Mouse (Mus musculus): ENCODE measurements around the gene Epb41l4b. TPM values are rescaled to one million over a fixed set of nuclear protein-coding genes. Genes with fewer than 3 reads are reported as not detected.

Epb41l4b gene
- polyA plus RNA-seq, 1 experiment, result 16.9 TPM

GRCm38 (mm10) chr4:57001437-57001836, 141.8 kb downstream of the Epb41l4b start:
- Histone ChIP-seq H3K4me1 (ENCODE audit: control insufficient read depth, insufficient read depth, low read length) (no peaks in the 10 kb centered on the region), H3K27me3 (ENCODE audit: control insufficient read depth, insufficient read depth, low read length, poor library complexity, severe bottlenecking) (no peaks in the 10 kb centered on the region), H3K9ac (ENCODE audit: low read depth, poor library complexity, severe bottlenecking) (no peak overlapping the region), H3K27ac (ENCODE audit: insufficient read depth, low read length) (no peak overlapping the region), H3K9me3 (replicated peaks; ENCODE audit: control insufficient read depth, insufficient read depth, low read length, poor library complexity, severe bottlenecking) (no peaks in the 10 kb centered on the region), H3K4me3 (ENCODE audit: low read depth, low read length) (no peak overlapping the region), H3K36me3 (ENCODE audit: control insufficient read depth, insufficient read depth, low read length, poor library complexity, severe bottlenecking) (no peaks in the 10 kb centered on the region)
- TF ChIP-seq CTCF (IDR thresholded peaks at IDR 0.05; ENCODE audit: low read depth, low read length), result no peak
- TF ChIP-seq POLR2A (IDR thresholded peaks at IDR 0.05; ENCODE audit: insufficient read depth, low read length), result no peak
- no peak for TF ChIP-seq EP300 (IDR thresholded peaks at IDR 0.05; ENCODE audit: insufficient read depth, low read depth, low read length)

DNA sequence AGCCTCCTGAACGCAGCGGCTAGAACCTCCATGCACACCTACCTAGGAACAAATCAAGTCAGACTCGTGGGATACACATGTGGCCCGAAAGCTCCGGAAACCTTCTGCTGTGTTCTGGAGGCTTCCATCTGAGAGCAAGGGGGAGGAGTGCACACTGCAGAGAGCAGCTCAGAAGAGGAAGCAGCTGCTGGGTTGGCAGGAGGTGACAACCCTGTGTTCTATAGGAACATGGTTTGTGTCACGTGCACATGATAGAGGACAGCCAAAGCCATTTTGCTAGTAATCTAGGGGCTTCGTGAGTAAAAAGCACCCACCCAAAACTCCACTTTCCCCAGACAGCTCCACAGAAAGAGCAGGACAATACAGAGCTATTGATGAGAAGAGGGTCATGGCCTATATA, 149.9 kb downstream of the Epb41l4b start:
- H3K36me3 ChIP-seq (ENCODE audit: control insufficient read depth, insufficient read depth, low read length, poor library complexity, severe bottlenecking), result no peaks in the 10 kb centered on the region

GRCm38 (mm10) chr4:56991951-56992350, 151.3 kb downstream of the Epb41l4b start:
- Histone ChIP-seq H3K27me3 (ENCODE audit: control insufficient read depth, insufficient read depth, low read length, poor library complexity, severe bottlenecking) (peaks cover 19% of the 10 kb centered on the region), H3K4me1 (ENCODE audit: control insufficient read depth, insufficient read depth, low read length) (peaks cover 3% of the 10 kb centered on the region), H3K27ac (ENCODE audit: insufficient read depth, low read length) (no peak overlapping the region), H3K36me3 (ENCODE audit: control insufficient read depth, insufficient read depth, low read length, poor library complexity, severe bottlenecking) (no peaks in the 10 kb centered on the region), H3K9ac (ENCODE audit: low read depth, poor library complexity, severe bottlenecking) (no peak overlapping the region), H3K9me3 (replicated peaks; ENCODE audit: control insufficient read depth, insufficient read depth, low read length, poor library complexity, severe bottlenecking) (no peaks in the 10 kb centered on the region), H3K4me3 (ENCODE audit: low read depth, low read length) (no peak overlapping the region)
- TF ChIP-seq POLR2A (IDR thresholded peaks at IDR 0.05; ENCODE audit: insufficient read depth, low read length), result no peak
- TF ChIP-seq EP300 (IDR thresholded peaks at IDR 0.05; ENCODE audit: insufficient read depth, low read depth, low read length), result no peak
- no peak for TF ChIP-seq CTCF (IDR thresholded peaks at IDR 0.05; ENCODE audit: low read depth, low read length)

More for the DNA sequence above, 149.9 kb downstream of the Epb41l4b start:
- no peak overlapping the region for H3K27ac ChIP-seq (ENCODE audit: insufficient read depth, low read length)
- no peak overlapping the region for H3K4me3 ChIP-seq (ENCODE audit: low read depth, low read length)
- peaks cover 17% of the 10 kb centered on the region for H3K27me3 ChIP-seq (ENCODE audit: control insufficient read depth, insufficient read depth, low read length, poor library complexity, severe bottlenecking)
- no peaks in the 10 kb centered on the region for H3K9me3 ChIP-seq (replicated peaks; ENCODE audit: control insufficient read depth, insufficient read depth, low read length, poor library complexity, severe bottlenecking)
- H3K4me1 ChIP-seq (ENCODE audit: control insufficient read depth, insufficient read depth, low read length), result peaks cover 3% of the 10 kb centered on the region
- no peak overlapping the region for H3K9ac ChIP-seq (ENCODE audit: low read depth, poor library complexity, severe bottlenecking)
- no peak for TF ChIP-seq EP300 (IDR thresholded peaks at IDR 0.05; ENCODE audit: insufficient read depth, low read depth, low read length)
- TF ChIP-seq CTCF (IDR thresholded peaks at IDR 0.05; ENCODE audit: low read depth, low read length), result no peak
- no peak for TF ChIP-seq POLR2A (IDR thresholded peaks at IDR 0.05; ENCODE audit: insufficient read depth, low read length)

- no peaks in the 10 kb centered on the region for H3K36me3 ChIP-seq (ENCODE audit: control insufficient read depth, insufficient read depth, low read length, poor library complexity, severe bottlenecking)
- H3K9ac ChIP-seq (ENCODE audit: low read depth, poor library complexity, severe bottlenecking), result peak within 1 kb of the TSS; percentile 78
- no peaks in the 10 kb centered on the region for H3K9me3 ChIP-seq (replicated peaks; ENCODE audit: control insufficient read depth, insufficient read depth, low read length, poor library complexity, severe bottlenecking)
- no peak within 1 kb of the TSS for H3K27ac ChIP-seq (ENCODE audit: insufficient read depth, low read length)
- peak within 1 kb of the TSS; percentile 62 for H3K4me3 ChIP-seq (ENCODE audit: low read depth, low read length)
- H3K4me1 ChIP-seq (ENCODE audit: control insufficient read depth, insufficient read depth, low read length), result peaks cover 3% of the 10 kb centered on the region
- TF ChIP-seq CTCF (IDR thresholded peaks at IDR 0.05; ENCODE audit: low read depth, low read length) (no peak), POLR2A (IDR thresholded peaks at IDR 0.05; ENCODE audit: insufficient read depth, low read length) (no peak), EP300 (IDR thresholded peaks at IDR 0.05; ENCODE audit: insufficient read depth, low read depth, low read length) (no peak)
- peaks cover 19% of the 10 kb centered on the region for H3K27me3 ChIP-seq (ENCODE audit: control insufficient read depth, insufficient read depth, low read length, poor library complexity, severe bottlenecking)
These were observed 153.0 kb downstream of the Epb41l4b start, which contains the start of gene Frrs1l for GRCm38 (mm10) chr4:56990215-56990584. Frrs1l (minus strand) TSS chr4:56990391.

- H3K27ac ChIP-seq (ENCODE audit: insufficient read depth, low read length), result no peak overlapping the region
- peaks cover 3% of the 10 kb centered on the region for H3K4me1 ChIP-seq (ENCODE audit: control insufficient read depth, insufficient read depth, low read length)
These were observed 153.6 kb downstream of the Epb41l4b start for GRCm38 (mm10) chr4:56989431-56990214.

DNA sequence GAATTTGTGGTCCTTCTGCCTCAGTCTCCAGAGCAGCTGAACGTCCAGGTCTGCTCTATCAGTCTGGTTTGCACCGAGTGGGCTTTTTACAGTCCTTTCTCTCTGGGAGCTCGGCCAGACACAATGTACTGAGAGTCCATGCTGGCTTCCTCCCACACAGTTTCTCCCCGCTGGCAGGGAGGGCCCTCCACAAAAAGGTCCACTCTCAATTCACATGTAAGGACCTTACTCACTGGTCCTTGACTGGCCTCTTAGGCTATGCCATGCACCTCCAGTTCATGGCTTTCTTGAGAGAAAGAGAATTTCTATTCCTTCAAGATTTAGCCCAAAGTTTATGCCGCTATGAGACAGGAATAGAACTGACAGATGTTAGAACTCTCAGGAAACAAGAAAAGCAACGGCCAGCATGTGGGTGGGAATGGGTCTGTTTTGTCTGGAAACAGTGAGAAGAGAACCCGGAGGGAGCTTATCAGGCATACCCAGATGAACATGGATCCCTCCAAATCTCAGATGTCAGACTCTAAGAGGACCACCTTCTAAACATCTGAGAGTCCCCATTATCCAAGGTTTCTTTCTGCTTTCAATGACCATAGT, 177.6 kb downstream of the Epb41l4b start:
- H3K27ac ChIP-seq (ENCODE audit: insufficient read depth, low read length), result no peak overlapping the region
- H3K9me3 ChIP-seq (replicated peaks; ENCODE audit: control insufficient read depth, insufficient read depth, low read length, poor library complexity, severe bottlenecking), result no peaks in the 10 kb centered on the region
- no peaks in the 10 kb centered on the region for H3K4me1 ChIP-seq (ENCODE audit: control insufficient read depth, insufficient read depth, low read length)
- no peaks in the 10 kb centered on the region for H3K36me3 ChIP-seq (ENCODE audit: control insufficient read depth, insufficient read depth, low read length, poor library complexity, severe bottlenecking)
- TF ChIP-seq POLR2A (IDR thresholded peaks at IDR 0.05; ENCODE audit: insufficient read depth, low read length) (no peak), EP300 (IDR thresholded peaks at IDR 0.05; ENCODE audit: insufficient read depth, low read depth, low read length) (no peak), CTCF (IDR thresholded peaks at IDR 0.05; ENCODE audit: low read depth, low read length) (no peak)
- no peak overlapping the region for H3K9ac ChIP-seq (ENCODE audit: low read depth, poor library complexity, severe bottlenecking)
- H3K4me3 ChIP-seq (ENCODE audit: low read depth, low read length), result no peak overlapping the region
- H3K27me3 ChIP-seq (ENCODE audit: control insufficient read depth, insufficient read depth, low read length, poor library complexity, severe bottlenecking), result no peaks in the 10 kb centered on the region

More at GRCm38 (mm10) chr4:56989431-56990214, 153.6 kb downstream of the Epb41l4b start:
- peak overlapping the region; percentile 62 for H3K4me3 ChIP-seq (ENCODE audit: low read depth, low read length)
- H3K36me3 ChIP-seq (ENCODE audit: control insufficient read depth, insufficient read depth, low read length, poor library complexity, severe bottlenecking), result no peaks in the 10 kb centered on the region
- no peaks in the 10 kb centered on the region for H3K9me3 ChIP-seq (replicated peaks; ENCODE audit: control insufficient read depth, insufficient read depth, low read length, poor library complexity, severe bottlenecking)
- peaks cover 19% of the 10 kb centered on the region for H3K27me3 ChIP-seq (ENCODE audit: control insufficient read depth, insufficient read depth, low read length, poor library complexity, severe bottlenecking)
- H3K9ac ChIP-seq (ENCODE audit: low read depth, poor library complexity, severe bottlenecking), result peak overlapping the region; percentile 78
- TF ChIP-seq CTCF (IDR thresholded peaks at IDR 0.05; ENCODE audit: low read depth, low read length), result no peak
- TF ChIP-seq POLR2A (IDR thresholded peaks at IDR 0.05; ENCODE audit: insufficient read depth, low read length), result no peak
- no peak for TF ChIP-seq EP300 (IDR thresholded peaks at IDR 0.05; ENCODE audit: insufficient read depth, low read depth, low read length)

All from ES-Bruce4 (cell line).